Mouse (Mus musculus): ENCODE results near the gene Xrcc2.
A peak's percentile ranks its signal among the peaks of the same experiment; 100 is the strongest.

Xrcc2 gene

GRCm38 (mm10) chr5:25668306-25668705 lies 37.3 kb downstream of the Xrcc2 start:
- no peak for DNase-seq

- DNase-seq: no peak
Measured at GRCm38 (mm10) chr5:25666684-25667083, 38.9 kb downstream of the Xrcc2 start.

GRCm38 (mm10) chr5:25666108-25666507 lies 39.5 kb downstream of the Xrcc2 start:
- DNase-seq: no peak

GRCm38 (mm10) chr5:25665516-25665915 lies 40.1 kb downstream of the Xrcc2 start:
- DNase-seq: no peak

- DNase-seq: no peak
Measured at GRCm38 (mm10) chr5:25663165-25663564, 42.5 kb downstream of the Xrcc2 start.

GRCm38 (mm10) chr5:25654578-25654987 lies 51.0 kb downstream of the Xrcc2 start:
- no peak for DNase-seq

GRCm38 (mm10) chr5:25653377-25653776 lies 52.2 kb downstream of the Xrcc2 start:
- DNase-seq: no peak

GRCm38 (mm10) chr5:25652435-25652834 lies 53.2 kb downstream of the Xrcc2 start:
- DNase-seq: no peak

GRCm38 (mm10) chr5:25645661-25646364 lies 59.8 kb downstream of the Xrcc2 start:
- DNase-seq: peak; percentile 12 to 16

GRCm38 (mm10) chr5:25644509-25644908 lies 61.1 kb downstream of the Xrcc2 start:
- DNase-seq: no peak

GRCm38 (mm10) chr5:25642741-25643140 lies 62.9 kb downstream of the Xrcc2 start:
- DNase-seq: no peak
